Mouse (Mus musculus) embryo, embryonic 11.5 days (tissue): ENCODE measurements at regions not wholly inside any gene's neighbourhood (a gene's known extent, or its start where the extent isn't known, plus 50 kb on each side); places are given as distances from the start of the nearest gene placed in this dataset.
"Not testable (repeated sequence)": the region's sequence is repeated elsewhere in the genome, so short reads cannot be mapped to it uniquely, and the experiment has no call there.

Experiments used
- DNase-seq: peaks from one replicate; pipeline ENCODE4 v3.0.0-alpha.2; 2012; ENCODE audit warnings: low read depth, low spot score

- no peak for DNase-seq
These were observed 434.2 kb upstream of the Sema6d start for GRCm38 (mm10) chr2:123655551-123655950.

DNA sequence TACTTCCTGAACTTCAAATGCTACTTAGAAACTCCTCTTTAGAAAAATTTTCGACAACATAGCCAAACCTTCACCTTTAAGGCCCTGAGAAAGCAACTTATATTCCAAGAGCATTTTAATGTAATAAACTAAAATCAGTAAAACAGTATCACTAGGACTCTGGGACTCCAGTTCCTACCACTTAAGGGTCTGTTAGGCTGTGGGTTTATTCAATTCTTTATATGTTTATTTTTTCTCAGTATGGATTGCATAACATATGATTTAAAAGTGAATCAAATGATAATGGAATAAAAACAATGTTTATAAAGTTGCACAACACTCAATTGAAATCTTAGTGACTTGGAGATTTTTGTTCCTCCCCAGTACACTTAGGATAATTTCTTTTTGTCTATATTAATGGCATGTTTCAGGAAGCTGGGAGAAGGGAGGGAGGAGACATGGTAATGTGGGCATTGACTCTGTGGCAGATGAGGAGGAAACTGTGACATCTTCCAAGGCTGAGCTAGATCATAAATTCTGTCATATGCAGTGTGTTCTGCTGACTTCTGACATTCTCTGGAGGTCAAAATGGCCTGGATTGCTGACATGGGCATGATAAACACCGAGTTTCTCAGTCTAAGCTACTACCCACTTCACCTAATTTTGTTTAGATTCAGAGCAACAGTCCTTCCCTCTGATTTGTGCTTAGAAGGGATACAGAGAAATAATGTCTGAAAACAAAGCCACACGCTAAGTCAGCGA lies 401.3 kb upstream of the Sema6d start:
- DNase-seq: no peak

DNA sequence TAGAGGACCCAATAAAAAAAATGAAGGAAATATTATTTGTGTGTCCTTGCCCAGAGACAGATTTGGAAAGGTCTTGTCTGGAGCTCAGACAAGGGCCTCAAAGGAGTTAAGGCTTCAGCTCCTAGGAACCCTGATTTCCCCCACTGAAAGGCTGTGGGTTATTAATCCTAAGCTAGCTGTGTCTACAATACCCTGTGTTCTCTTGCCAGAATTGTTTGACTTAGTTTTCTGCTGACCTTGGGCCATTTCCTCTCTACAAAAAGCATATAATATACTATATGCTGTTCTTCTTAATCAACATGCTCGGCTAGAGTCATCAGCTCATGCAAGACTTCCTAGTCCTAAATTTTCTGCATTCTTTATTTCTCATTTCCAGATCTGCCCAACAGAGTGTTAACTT lies 400.0 kb upstream of the Sema6d start:
- no peak for DNase-seq

DNA sequence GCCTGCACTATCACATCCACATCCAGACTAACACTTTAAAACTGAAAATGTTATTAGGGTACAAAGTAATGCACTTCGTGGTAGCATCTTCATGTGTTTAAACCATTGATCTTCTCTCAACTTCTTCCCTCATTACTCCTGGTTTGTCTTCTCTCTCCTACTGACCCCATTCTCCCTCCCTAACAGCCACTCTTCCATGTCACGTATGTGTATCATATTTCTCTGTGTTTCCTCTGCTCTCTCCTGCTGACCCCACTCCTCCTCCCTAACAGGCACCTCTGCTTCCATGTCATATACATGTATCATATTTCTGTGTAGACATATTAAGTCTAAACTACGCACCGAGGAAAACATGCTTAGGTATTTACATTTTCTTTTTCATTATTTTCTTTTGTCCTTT lies 350.1 kb upstream of the Sema6d start:
- DNase-seq: no peak

GRCm38 (mm10) chr2:123740541-123740940 lies 349.2 kb upstream of the Sema6d start:
- no peak for DNase-seq

GRCm38 (mm10) chr2:123754220-123754619 lies 335.5 kb upstream of the Sema6d start:
- DNase-seq: no peak

GRCm38 (mm10) chr2:123754656-123755499 lies 334.9 kb upstream of the Sema6d start:
- not testable (repeated sequence) for DNase-seq

DNA sequence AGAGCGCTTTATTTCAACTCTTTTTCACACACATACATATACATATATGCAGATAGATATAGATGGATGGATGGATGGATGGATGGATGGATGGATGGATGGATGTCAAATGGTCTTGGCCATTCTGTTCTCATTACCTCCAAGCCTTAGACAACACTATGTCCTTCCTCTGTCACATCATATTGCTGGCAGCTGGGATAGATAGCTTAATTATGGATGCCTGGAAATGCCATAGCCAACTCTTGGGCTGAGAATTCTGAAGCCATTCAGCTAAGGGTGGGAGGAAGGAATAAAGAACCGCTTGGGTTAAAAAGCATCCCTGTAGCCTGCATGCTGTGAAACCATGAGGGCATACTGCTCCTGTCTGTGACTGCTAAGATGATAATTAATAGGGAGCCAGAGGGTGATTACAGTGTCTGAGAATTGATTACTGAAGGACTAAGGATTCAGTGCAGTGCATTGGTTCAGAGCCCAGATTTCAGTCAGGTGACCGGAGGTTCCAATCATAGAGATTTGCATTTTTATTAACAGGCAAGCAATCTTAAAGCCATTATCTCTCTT lies 290.5 kb upstream of the Sema6d start:
- no peak for DNase-seq

DNA sequence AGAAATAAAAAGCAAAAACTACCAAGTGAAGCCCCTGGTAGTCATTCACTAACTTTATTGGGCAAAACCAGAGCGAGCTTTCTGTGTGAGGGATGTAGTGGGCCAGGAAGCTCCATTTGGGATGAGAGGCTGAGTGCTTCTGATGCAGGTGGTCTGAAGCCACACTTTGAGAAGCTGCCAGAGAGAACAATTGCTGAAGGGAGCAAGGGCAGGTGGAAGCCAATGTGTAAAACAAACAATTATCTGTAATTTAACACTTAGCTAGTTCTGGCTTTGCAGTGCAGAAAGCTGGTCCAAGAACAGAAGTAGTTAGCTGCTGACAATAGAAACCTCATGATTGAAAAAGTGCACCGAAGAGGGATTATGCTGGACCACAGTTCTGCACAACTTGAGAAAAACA lies 284.1 kb upstream of the Sema6d start:
- DNase-seq: no peak

DNA sequence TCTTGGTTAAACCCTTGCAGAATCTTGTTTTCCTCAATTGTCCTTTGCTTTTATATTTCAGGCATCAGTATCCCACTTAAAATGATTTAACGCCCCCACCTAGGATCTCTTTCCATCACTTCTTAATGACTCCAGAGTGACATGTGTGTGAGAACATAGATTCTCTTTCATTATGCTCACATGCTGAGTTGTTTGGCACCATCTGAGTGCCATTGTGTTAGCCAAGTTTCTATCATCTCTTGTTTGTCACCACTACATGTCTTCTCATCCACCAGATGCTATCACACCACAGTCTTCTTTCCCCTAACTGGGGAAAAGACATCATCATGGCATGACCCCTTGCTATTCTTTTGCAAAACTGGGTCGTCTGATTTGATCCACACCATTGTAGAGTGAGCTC lies 283.4 kb upstream of the Sema6d start:
- DNase-seq: no peak

DNA sequence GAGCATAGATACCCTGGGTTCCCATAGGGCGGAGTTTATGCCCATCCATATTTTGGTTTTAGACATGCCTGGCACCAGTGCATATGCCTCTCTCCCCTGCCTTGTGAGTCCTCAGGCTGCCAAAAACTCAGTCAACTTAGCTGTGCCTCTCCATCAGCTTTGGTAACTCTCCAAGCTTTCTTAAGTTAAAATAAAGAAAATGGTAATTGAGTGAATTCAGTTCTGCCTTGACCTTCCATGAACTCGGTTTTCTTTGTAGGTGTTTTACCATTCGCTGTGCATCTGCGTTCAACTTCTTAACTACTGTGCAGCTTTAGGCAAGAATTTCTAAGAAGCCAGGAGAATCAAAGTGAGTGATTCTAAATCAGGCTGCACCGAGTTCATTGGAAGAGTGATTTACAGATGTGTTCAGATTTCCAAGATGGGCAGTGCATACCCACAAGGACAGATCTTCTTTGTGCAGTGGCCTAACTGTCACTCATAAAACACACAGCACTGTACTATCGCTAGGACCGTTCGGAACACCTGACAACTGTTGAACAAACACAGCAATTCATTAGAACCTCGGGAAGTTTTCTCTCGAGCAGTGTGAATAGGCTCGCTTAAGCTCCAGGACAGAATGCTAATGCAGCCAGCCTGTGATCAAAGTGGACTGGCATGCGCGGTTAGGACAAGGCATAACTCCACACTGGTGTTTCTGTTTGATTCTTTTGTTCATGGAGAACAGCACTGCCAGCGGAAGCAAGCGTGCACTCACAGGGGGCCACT lies 276.4 kb upstream of the Sema6d start:
- peak; percentile 13 for DNase-seq

GRCm38 (mm10) chr2:123813950-123814337 lies 275.8 kb upstream of the Sema6d start:
- DNase-seq: no peak

GRCm38 (mm10) chr2:123816627-123817026 lies 273.1 kb upstream of the Sema6d start:
- no peak for DNase-seq

- DNase-seq: no peak
These were observed 256.1 kb upstream of the Sema6d start for GRCm38 (mm10) chr2:123833540-123834136.
